Mouse (Mus musculus): Measurements from ENCODE around the gene Ogdh.

The Ogdh gene

GRCm38 (mm10) chr11:6364581-6365275 lies 73.3 kb downstream of the Ogdh start:
- intact Hi-C loops (cut with DNase I), result loop anchor here (5.0 kb wide), 1 partner anchor 38 kb away; no protein-coding TSS in a partner anchor

GRCm38 (mm10) chr11:6365885-6366284 lies 74.5 kb downstream of the Ogdh start:
- intact Hi-C loops (cut with DNase I), result loop anchor here (5.0 kb wide), 1 partner anchor 36 kb away; no protein-coding TSS in a partner anchor

GRCm38 (mm10) chr11:6366434-6366833 lies 75.0 kb downstream of the Ogdh start:
- intact Hi-C loops (cut with DNase I), result loop anchor here (5.0 kb wide), 1 partner anchor 36 kb away; no protein-coding TSS in a partner anchor

GRCm38 (mm10) chr11:6367156-6367555 lies 75.7 kb downstream of the Ogdh start:
- intact Hi-C loops (cut with DNase I), result loop anchor here (5.0 kb wide), 1 partner anchor 35 kb away; no protein-coding TSS in a partner anchor

GRCm38 (mm10) chr11:6367986-6368385 lies 76.6 kb downstream of the Ogdh start:
- intact Hi-C loops (cut with DNase I), result loop anchor here (5.0 kb wide), 1 partner anchor 34 kb away; no protein-coding TSS in a partner anchor

- intact Hi-C loops (cut with DNase I), result no loop called here
These were observed 80.1 kb downstream of the Ogdh start for GRCm38 (mm10) chr11:6371376-6372155.

GRCm38 (mm10) chr11:6372784-6373183 lies 81.4 kb downstream of the Ogdh start:
- intact Hi-C loops (cut with DNase I), result no loop called here

GRCm38 (mm10) chr11:6380916-6381315 lies 89.5 kb downstream of the Ogdh start:
- intact Hi-C loops (cut with DNase I), result no loop called here

GRCm38 (mm10) chr11:6388126-6388725 lies 96.8 kb downstream of the Ogdh start:
- intact Hi-C loops (cut with DNase I), result no loop called here

GRCm38 (mm10) chr11:6388726-6389413 lies 97.4 kb downstream of the Ogdh start, which contains the start of gene Zmiz2:
Gene Zmiz2, plus strand, starts transcription at chr11:6389074.
- intact Hi-C loops (cut with DNase I), result no loop called here

- intact Hi-C loops (cut with DNase I), result no loop called here
These were observed 98.1 kb downstream of the Ogdh start for GRCm38 (mm10) chr11:6389483-6389921.

GRCm38 (mm10) chr11:6390376-6391053 lies 99.1 kb downstream of the Ogdh start:
- intact Hi-C loops (cut with DNase I), result no loop called here

- intact Hi-C loops (cut with DNase I), result no loop called here
These were observed 100.3 kb downstream of the Ogdh start for GRCm38 (mm10) chr11:6391516-6392276.

- intact Hi-C loops (cut with DNase I), result no loop called here
These were observed 101.4 kb downstream of the Ogdh start for GRCm38 (mm10) chr11:6392857-6393256.

GRCm38 (mm10) chr11:6393866-6394265 lies 102.4 kb downstream of the Ogdh start:
- intact Hi-C loops (cut with DNase I), result no loop called here

GRCm38 (mm10) chr11:6395565-6395964 lies 104.1 kb downstream of the Ogdh start:
- intact Hi-C loops (cut with DNase I), result no loop called here

GRCm38 (mm10) chr11:6398141-6398540 lies 106.7 kb downstream of the Ogdh start:
- intact Hi-C loops (cut with DNase I), result no loop called here

- intact Hi-C loops (cut with DNase I), result loop anchor here (5.0 kb wide), 1 partner anchor 36 kb away; no protein-coding TSS in a partner anchor
These were observed 111.4 kb downstream of the Ogdh start for GRCm38 (mm10) chr11:6402515-6403510.
